Mouse (Mus musculus): ENCODE results near the gene Tbc1d14. TPM values are rescaled to one million over a fixed set of nuclear protein-coding genes. Genes with fewer than 3 reads are reported as not detected.

The Tbc1d14 gene
- polyA plus RNA-seq, 1 experiment from 2014 or later, result 57.3 TPM

DNA sequence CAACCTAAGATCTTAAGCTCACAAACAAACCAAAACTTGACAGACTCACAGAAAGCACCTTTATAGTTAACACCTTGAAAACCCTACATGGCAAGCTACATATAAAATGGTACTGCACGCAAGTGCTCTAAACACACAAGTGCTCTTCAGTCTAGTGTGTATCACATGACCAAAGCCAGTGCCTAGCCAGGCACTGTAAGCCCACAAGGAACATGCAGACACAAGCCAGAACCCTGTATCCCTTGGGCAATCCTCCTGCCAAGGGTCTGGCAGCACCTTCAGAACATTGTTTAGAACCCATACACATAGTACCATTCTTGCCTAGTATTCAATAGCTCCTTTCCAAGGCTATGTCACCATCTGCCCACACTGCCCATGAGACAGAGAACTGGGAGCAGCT, 48.3 kb downstream of the Tbc1d14 start:
- Histone ChIP-seq H3K36me3 (no peaks in the 10 kb centered on the region), H3K9ac (no peak overlapping the region), H3K4me1 (no peaks in the 10 kb centered on the region), H3K9me3 (no peaks in the 10 kb centered on the region), H3K4me2 (replicated peaks) (no peak overlapping the region), H3K27me3 (replicated peaks) (no peaks in the 10 kb centered on the region), H3K4me3 (no peak overlapping the region), H3K27ac (no peak overlapping the region)
- WGBS, result 93% methylated on average over 1 of the region's 1 CpGs
- ATAC-seq (ENCODE audit: low FRiP score, low read depth), result no peak

DNA sequence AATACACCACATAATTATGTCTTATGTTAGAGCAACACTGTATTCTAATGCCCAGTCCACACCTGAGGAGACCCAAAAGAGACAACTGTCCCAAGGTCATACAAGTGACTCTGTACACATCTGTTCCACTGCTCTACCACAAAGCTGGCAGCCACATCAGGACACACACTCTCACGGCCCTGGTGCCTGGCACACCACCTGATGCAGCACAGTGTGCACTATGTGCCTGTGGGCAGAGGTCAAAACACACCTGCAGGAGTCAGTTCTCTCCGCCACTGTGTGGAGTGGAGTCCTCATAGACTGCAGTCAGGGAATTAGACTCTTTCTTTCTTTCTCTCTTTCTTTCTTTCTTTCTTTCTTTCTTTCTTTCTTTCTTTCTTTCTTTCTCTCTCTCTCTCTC, 52.1 kb downstream of the Tbc1d14 start:
- no peaks in the 10 kb centered on the region for H3K4me1 ChIP-seq
- no peak for ATAC-seq (ENCODE audit: low FRiP score, low read depth)
- H3K36me3 ChIP-seq, result no peaks in the 10 kb centered on the region
- no peaks in the 10 kb centered on the region for H3K27me3 ChIP-seq (replicated peaks)
- H3K4me3 ChIP-seq, result no peak overlapping the region
- H3K9ac ChIP-seq, result no peak overlapping the region
- H3K4me2 ChIP-seq (replicated peaks), result no peak overlapping the region
- WGBS, result 85% methylated on average over 2 of the region's 2 CpGs
- no peak overlapping the region for H3K27ac ChIP-seq
- H3K9me3 ChIP-seq, result no peaks in the 10 kb centered on the region

DNA sequence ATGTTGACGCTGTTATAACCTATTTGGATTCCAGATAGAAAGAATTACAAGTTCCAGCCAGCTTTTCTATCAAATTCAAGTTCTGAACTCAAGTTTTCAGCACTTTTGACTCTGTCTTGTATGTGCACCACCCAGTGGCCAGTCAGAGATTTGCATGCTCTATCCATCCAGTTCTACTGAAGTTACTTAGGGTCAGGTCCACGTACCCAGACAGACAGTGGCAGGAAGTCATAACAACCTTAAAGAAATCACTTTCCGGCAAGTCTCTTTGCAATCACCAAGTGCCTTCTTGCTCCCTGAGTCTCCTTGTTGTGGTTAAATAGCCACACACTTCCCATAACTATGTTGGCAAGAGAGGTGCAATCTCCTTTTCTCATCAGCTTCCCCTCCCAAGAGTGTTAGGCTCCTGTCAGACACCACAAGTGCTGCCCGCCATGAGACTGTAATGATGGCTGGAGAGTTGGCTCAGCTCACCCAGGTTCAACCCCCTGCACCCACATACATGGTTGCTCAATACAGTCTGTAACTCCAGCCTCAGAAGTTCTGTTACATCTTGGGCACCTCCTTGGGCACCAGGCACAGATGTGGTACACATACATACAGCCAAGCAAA, 54.4 kb downstream of the Tbc1d14 start:
- Histone ChIP-seq H3K36me3 (no peaks in the 10 kb centered on the region), H3K27me3 (replicated peaks) (no peaks in the 10 kb centered on the region), H3K4me3 (no peak overlapping the region), H3K9me3 (no peaks in the 10 kb centered on the region), H3K9ac (no peak overlapping the region), H3K27ac (no peak overlapping the region), H3K4me2 (replicated peaks) (no peak overlapping the region), H3K4me1 (no peaks in the 10 kb centered on the region)
- no peak for ATAC-seq (ENCODE audit: low FRiP score, low read depth)
- 51% methylated on average over 4 of the region's 4 CpGs for WGBS

DNA sequence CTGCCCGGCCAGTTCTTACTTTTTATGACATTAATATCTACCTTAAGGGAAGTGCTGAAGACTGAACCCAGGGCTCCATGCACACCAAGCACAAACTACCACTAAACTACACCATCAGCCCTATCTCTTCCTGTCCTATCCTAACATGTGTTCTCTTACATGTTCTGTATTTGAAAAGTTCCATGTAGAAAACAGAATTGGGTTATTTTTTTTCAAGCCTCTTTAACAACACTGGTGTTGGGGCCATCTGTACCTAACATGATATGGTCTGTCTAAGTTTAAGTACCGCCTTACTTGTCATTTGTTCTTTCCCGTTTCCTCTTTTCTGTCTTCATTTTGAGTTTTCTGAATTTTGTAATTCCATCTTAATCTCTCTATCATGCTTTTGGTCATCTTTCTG, 56.7 kb downstream of the Tbc1d14 start:
- ATAC-seq (ENCODE audit: low FRiP score, low read depth), result no peak
- no peaks in the 10 kb centered on the region for H3K27me3 ChIP-seq (replicated peaks)
- no peak overlapping the region for H3K4me3 ChIP-seq
- H3K36me3 ChIP-seq, result no peaks in the 10 kb centered on the region
- no peaks in the 10 kb centered on the region for H3K9me3 ChIP-seq
- H3K27ac ChIP-seq, result no peak overlapping the region
- H3K4me1 ChIP-seq, result no peaks in the 10 kb centered on the region
- no peak overlapping the region for H3K9ac ChIP-seq
- WGBS, result 89% methylated on average over 3 of the region's 3 CpGs
- no peak overlapping the region for H3K4me2 ChIP-seq (replicated peaks)

DNA sequence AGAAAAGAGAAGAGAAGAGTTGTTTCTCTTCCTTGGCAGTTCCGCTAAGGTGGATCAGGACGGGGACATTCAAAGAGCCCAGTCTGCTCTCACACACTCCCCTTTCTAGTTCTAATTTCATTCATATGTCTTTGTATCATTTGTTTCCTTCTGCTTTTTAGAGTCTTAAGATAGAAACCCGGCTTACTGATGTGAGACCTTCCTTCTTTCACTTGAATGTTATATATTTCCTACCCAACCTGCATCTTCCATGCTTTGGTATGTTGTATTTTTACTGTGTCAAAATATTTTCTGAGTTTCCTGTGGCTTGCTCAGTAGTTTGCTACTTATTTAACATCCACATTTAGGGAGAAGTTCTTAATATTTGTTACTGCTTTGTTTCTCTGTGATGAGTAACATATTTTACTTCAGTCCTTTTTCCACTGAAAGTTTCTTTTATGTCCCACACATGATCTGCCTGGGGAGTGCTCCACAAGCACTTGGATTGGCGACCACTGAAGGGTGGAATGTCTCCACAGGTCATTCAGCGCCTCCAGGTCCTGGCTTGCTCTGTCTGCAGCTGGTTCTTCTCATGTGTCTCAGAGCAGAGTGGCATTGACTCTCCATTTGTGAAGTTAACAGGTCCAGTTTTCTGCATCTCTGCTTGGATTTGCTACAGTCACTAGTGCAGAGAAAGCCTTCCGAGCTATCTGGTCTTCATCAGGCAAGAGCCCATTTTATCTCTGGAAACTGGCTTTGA, 57.5 kb downstream of the Tbc1d14 start:
- ATAC-seq (ENCODE audit: low FRiP score, low read depth), result no peak
- no peaks in the 10 kb centered on the region for H3K9me3 ChIP-seq
- H3K36me3 ChIP-seq, result no peaks in the 10 kb centered on the region
- WGBS, result 87% methylated on average over 6 of the region's 6 CpGs
- H3K4me1 ChIP-seq, result no peaks in the 10 kb centered on the region
- H3K9ac ChIP-seq, result no peak overlapping the region
- no peaks in the 10 kb centered on the region for H3K27me3 ChIP-seq (replicated peaks)
- no peak overlapping the region for H3K4me2 ChIP-seq (replicated peaks)
- H3K27ac ChIP-seq, result no peak overlapping the region
- no peak overlapping the region for H3K4me3 ChIP-seq

DNA sequence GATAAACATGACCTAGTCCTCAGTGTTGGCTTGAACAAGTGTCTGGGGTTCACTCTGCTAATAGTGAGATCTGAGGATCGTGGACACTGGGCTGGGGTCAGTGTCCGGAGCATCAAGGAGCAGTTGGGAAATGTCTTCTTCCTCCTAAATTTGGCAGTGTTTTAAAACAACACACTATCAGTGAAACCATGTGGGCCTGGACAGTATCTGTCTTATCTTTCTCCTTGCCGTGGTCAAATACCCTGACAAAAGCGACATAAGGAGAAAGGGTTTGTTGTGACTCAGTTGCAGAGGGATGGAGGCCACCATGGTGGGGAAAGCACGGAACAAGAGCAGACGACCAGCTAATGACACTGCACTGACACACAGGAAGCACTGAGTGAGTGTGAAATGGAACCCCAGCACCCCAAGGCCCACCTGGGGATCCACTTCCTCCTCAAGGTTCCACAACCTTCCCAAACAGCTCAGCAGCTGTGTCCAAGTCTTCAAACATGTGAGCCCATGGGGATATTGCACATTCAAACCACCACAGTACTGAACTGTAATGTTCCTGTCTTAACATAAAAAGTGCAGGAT, 58.5 kb downstream of the Tbc1d14 start:
- H3K4me1 ChIP-seq, result peaks cover 4% of the 10 kb centered on the region
- H3K27ac ChIP-seq, result no peak overlapping the region
- no peak for ATAC-seq (ENCODE audit: low FRiP score, low read depth)
- no peaks in the 10 kb centered on the region for H3K36me3 ChIP-seq
- no peak overlapping the region for H3K4me2 ChIP-seq (replicated peaks)
- no peaks in the 10 kb centered on the region for H3K27me3 ChIP-seq (replicated peaks)
- no peaks in the 10 kb centered on the region for H3K9me3 ChIP-seq
- WGBS, result 84% methylated on average over 6 of the region's 6 CpGs
- no peak overlapping the region for H3K4me3 ChIP-seq
- no peak overlapping the region for H3K9ac ChIP-seq

DNA sequence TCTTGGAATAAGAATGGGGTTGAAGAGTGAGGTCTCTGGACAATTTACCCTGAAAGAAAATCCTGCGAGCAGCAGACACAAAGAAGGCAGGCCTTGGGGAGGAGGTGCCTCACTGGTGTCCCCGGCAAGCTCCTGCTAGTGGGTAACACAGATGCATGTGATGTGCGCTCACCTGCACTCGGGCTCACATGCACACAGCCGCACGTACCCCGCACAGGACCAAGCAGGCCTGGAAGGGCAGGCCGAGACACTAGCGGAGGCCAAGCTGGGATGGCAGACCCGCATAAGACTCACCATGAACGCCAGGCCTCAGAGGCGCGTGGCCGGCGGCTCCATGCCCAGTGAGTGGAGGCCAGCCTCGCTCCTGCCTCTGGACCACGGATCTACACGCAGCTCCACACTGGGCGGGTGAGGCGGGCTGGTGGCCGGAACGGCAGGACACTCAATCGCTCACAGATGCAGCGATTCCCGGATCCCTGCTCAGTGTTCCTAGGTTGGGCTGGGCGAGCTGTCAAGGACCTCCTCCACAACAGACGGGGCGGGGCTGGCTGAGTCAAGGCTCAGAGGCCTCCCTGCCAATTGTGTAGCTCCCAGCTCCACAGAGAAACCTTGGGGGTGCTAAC, 62.8 kb downstream of the Tbc1d14 start:
- WGBS, result under 1% methylated on average over 28 of the region's 28 CpGs
- peak; percentile 95 for ATAC-seq (ENCODE audit: low FRiP score, low read depth)
- Histone ChIP-seq H3K36me3 (no peaks in the 10 kb centered on the region), H3K4me2 (replicated peaks) (peak overlapping the region; percentile 88), H3K27me3 (replicated peaks) (no peaks in the 10 kb centered on the region), H3K27ac (no peak overlapping the region), H3K9ac (peak overlapping the region; percentile 78), H3K9me3 (no peaks in the 10 kb centered on the region), H3K4me3 (peak overlapping the region; percentile 64), H3K4me1 (peaks cover 21% of the 10 kb centered on the region)

DNA sequence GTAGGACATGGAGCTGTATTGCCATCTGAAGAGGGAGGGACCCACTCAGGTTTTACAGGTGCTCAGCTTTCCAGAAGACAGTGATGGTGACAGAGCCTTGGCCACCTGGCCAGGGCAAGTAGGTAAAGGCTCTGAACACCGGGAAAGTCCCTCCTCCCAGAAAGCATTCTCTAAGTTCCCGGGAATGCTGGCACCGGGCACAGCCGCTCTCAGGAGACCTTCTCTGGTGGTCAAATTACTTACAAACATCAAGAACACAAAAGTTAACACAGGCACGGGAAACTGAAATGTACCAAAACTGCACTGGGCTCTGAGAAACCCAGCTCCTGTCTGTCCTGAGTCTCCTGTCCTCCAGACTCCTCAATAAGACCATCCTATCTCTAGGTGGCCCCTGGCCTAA, 63.4 kb downstream of the Tbc1d14 start:
- H3K27me3 ChIP-seq (replicated peaks), result no peaks in the 10 kb centered on the region
- H3K9ac ChIP-seq, result peak overlapping the region; percentile 78
- no peak overlapping the region for H3K27ac ChIP-seq
- peak overlapping the region; percentile 88 for H3K4me2 ChIP-seq (replicated peaks)
- H3K4me1 ChIP-seq, result peaks cover 21% of the 10 kb centered on the region
- ATAC-seq (ENCODE audit: low FRiP score, low read depth), result no peak; the same call in 1 of the 2 replicates
- H3K36me3 ChIP-seq, result peaks cover 2% of the 10 kb centered on the region; the same call in 1 of the 2 replicates
- WGBS, result 14% methylated on average over 5 of the region's 5 CpGs
- peak overlapping the region; percentile 64 for H3K4me3 ChIP-seq
- no peaks in the 10 kb centered on the region for H3K9me3 ChIP-seq

DNA sequence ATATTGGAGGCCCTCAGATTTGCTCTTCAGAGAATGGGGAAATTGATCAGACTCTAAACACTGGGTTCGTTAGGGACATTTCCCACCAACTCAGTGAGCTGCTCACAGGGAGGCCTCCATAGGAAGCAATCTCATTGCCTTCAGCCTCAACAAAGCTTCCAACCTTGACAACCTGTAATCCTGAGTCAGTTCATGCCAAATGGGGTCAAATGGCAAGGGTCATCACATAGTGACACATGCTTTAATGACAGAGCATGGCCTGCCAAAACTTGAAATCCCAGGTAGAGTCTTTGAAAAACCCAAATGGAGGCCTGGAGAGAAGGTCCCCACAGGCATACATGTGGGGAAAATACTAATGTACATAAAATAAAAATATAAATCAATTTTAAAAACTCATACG, 66.2 kb downstream of the Tbc1d14 start:
- Histone ChIP-seq H3K27ac (no peak overlapping the region), H3K4me3 (no peak overlapping the region), H3K4me1 (peaks cover 21% of the 10 kb centered on the region), H3K27me3 (replicated peaks) (no peaks in the 10 kb centered on the region), H3K36me3 (peaks cover 21% of the 10 kb centered on the region), H3K4me2 (replicated peaks) (no peak overlapping the region), H3K9ac (no peak overlapping the region), H3K9me3 (no peaks in the 10 kb centered on the region)
- ATAC-seq (ENCODE audit: low FRiP score, low read depth), result no peak
- 93% methylated on average over 2 of the region's 2 CpGs for WGBS

DNA sequence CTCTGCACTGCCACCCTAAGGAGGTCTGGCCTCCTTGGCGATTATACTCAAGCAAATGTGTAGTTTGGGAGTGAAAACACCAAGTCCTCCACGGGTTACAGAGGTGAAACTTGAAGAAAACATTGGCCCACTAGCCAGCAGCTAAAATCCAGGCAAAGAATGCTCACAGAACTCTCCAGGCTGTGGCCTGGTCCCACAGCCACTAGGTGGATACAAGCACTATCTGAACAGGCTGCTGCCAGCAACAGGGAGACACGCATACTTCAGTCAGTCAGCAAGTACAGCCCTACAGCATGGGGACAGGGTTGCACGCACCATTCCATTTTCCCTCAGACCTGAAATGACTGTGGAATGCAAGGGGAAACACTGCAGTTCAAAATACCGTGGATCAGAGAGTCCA, 66.8 kb downstream of the Tbc1d14 start:
- H3K36me3 ChIP-seq, result peaks cover 27% of the 10 kb centered on the region
- H3K9me3 ChIP-seq, result no peaks in the 10 kb centered on the region
- H3K9ac ChIP-seq, result no peak overlapping the region
- no peak overlapping the region for H3K4me2 ChIP-seq (replicated peaks)
- H3K27me3 ChIP-seq (replicated peaks), result no peaks in the 10 kb centered on the region
- ATAC-seq (ENCODE audit: low FRiP score, low read depth), result no peak
- 88% methylated on average over 5 of the region's 5 CpGs for WGBS
- H3K4me3 ChIP-seq, result no peak overlapping the region
- peaks cover 21% of the 10 kb centered on the region for H3K4me1 ChIP-seq
- no peak overlapping the region for H3K27ac ChIP-seq

DNA sequence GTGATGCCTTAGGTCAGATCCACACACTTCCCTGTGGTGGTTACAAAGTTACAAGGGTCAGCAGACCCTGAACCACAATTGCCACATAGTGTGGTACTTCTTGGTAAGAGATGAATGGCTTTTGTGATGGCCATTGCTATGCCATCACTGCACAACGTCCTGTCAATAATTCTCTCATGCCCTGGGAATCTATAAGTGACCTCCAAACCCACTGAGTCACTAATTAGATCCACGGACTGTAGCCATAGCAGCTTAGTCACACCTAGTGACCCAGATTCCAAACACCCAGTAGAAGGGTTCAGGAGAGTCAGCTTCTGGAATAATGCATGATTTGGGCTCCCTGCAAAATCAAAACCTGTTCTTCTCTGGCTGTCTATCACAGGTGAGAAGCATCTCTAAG, 67.9 kb downstream of the Tbc1d14 start:
- 81% methylated on average over 2 of the region's 2 CpGs for WGBS
- no peak for ATAC-seq (ENCODE audit: low FRiP score, low read depth)
- Histone ChIP-seq H3K27ac (no peak overlapping the region), H3K4me1 (peaks cover 21% of the 10 kb centered on the region), H3K9me3 (no peaks in the 10 kb centered on the region), H3K4me2 (replicated peaks) (no peak overlapping the region), H3K9ac (no peak overlapping the region), H3K4me3 (no peak overlapping the region), H3K27me3 (replicated peaks) (no peaks in the 10 kb centered on the region), H3K36me3 (peaks cover 37% of the 10 kb centered on the region)

DNA sequence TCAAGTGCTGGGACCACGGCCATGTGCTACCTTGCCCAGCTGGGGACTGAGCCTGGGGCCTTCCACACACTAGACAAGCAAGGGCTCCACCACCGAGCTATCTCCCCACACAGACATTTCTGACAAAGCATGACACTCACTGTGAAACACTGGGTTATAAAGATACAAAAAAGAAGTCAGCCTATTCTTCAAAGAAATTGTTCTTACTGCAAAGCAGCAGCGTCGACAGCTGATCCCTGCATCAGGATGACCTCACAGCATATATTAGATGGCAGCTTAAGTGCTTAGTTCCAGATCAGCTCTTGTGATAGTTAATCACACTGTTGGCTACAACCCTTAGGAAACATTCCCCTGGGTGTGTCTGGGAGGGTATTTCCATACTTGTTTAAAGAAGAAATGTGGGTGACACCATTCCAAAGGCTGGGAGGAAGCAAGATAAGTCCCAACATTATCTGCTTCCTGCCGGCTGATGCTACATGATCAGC, 69.8 kb downstream of the Tbc1d14 start:
- Histone ChIP-seq H3K36me3 (peaks cover 56% of the 10 kb centered on the region), H3K27ac (no peak overlapping the region), H3K4me3 (no peak overlapping the region), H3K27me3 (replicated peaks) (no peaks in the 10 kb centered on the region), H3K4me1 (peaks cover 4% of the 10 kb centered on the region), H3K4me2 (replicated peaks) (no peak overlapping the region), H3K9me3 (no peaks in the 10 kb centered on the region), H3K9ac (no peak overlapping the region)
- WGBS, result 91% methylated on average over 5 of the region's 5 CpGs
- ATAC-seq (ENCODE audit: low FRiP score, low read depth), result no peak
